Mouse (Mus musculus): ENCODE results near the gene Med19. TPM values are rescaled to one million over a fixed set of nuclear protein-coding genes. Genes with fewer than 3 reads are reported as not detected.

Med19 gene
- total RNA-seq (2021) (10 to 100 TPM; 11.5 to 14.2 TPM), polyA plus RNA-seq (2012; rRNA removed) (6.8 and 10.4 TPM in 2 replicates)
- long read RNA-seq, partial matches to known transcripts, result 0 of 4 reads
- long read RNA-seq, other reads (novel, unspliced or antisense), result 1 of 4 reads

DNA sequence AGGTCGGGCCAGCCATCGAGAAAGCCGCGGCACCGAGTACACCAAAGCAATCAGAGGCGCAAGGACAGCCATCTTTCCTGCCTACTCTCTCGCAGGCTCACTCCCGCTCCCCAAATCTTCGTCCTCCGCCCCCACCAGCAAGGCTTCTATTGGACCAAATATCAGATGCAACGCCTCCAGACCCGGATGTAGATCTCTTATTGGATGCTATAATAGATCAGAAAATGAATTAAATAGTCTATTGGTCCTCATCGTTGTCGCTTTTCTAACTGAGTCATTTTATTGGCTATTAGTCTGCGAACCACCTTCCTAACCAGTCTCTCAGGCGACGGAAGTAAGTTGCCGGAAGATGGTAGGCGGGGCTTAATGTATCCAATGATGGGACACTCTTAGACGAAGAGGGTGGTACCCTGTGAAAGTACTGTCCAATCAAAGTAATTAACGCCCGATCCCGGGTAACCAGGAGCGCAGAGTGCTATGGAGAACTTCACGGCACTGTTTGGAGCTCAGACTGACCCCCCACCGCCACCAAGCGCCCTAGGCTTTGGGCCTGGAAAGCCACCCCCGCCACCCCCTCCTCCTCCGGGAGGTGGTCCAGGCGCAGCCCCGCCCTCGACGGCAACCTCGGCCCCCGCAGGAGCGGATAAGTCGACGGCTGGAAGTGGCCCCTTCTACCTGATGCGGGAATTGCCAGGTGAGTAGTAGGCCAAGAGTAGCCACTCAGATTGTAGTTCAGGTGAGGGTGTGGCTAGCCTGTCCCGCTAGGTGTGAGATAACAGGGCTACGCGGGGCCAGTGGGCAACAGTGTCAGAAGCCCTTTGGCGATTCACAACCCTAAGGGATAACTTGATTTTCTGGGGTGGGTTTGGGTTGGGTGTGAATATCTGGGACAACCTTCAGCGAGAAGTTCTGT, at the start of gene Med19, which contains the start of gene Gm28635:
Med19 (plus strand) TSS at position 435 of the 913 bp plus-strand sequence.
Gm28635 (minus strand) TSS at position 74 of the 913 bp plus-strand sequence.
- Histone ChIP-seq H3K4me1 (ENCODE audit: control insufficient read depth, insufficient read depth, low read length) (peaks cover 3% of the 10 kb centered on the region; the same call in 1 of the 2 replicates), H3K79me2 (replicated peaks; ENCODE audit: control insufficient read depth, insufficient read depth, low read length) (peaks cover 1% of the 10 kb centered on the region; the same call in 1 of the 2 replicates), H3K27me3 (ENCODE audit: control insufficient read depth, insufficient read depth, low read length) (no peaks in the 10 kb centered on the region), H3K4me3 (peak within 1 kb of the TSS; percentile 88), H3K36me3 (ENCODE audit: control insufficient read depth, insufficient read depth, low read length) (no peaks in the 10 kb centered on the region; the same call in 1 of the 2 replicates), H3K27ac (peak within 1 kb of the TSS; percentile 61), H3K9ac (ENCODE audit: low read depth, low read length) (peak within 1 kb of the TSS; percentile 88)
- WGBS, result under 1% methylated on average over 44 of the region's 44 CpGs
- TF ChIP-seq EP300 (IDR thresholded peaks at IDR 0.05; ENCODE audit: insufficient read depth, low read depth, low read length) (0 out of 2 replicates have a peak, but pooled peaks have one; percentile 21), CTCF (IDR thresholded peaks at IDR 0.05) (no peak), POLR2A (IDR thresholded peaks at IDR 0.05; ENCODE audit: insufficient read depth, low read depth, low read length) (peak; percentile 69)
- intact Hi-C loops (cut with DNase I), result loop anchor here (2.0 kb wide), 1 partner anchor 37 kb away; the partner anchor contains the start of gene Zdhhc5
- peak; percentile 83 to 95 for DNase-seq

DNA sequence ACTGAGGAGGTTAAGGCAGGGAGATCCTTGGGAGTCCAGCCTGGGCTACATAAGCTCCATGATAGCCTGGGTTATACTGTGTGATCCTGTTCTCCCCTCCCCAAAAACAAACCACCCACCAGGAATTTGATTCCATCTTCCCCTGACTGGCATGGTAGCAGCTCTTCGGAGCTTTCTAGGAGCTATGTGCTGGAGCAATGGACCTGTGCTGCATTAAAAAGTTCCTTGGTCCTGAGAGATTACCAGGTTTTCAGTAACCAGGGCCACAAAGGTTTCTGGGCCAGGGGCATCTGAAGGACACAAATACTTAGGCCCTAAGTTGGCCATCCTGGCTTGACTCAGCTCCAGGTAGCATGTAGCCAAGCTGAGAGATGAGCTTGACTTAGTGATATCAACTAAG, 46.2 kb upstream of the Med19 start:
- no peaks in the 10 kb centered on the region for H3K27me3 ChIP-seq (ENCODE audit: control insufficient read depth, insufficient read depth, low read length)
- H3K9ac ChIP-seq (ENCODE audit: low read depth, low read length), result no peak overlapping the region
- H3K79me2 ChIP-seq (replicated peaks; ENCODE audit: control insufficient read depth, insufficient read depth, low read length), result peaks cover 2% of the 10 kb centered on the region
- no peak overlapping the region for H3K4me3 ChIP-seq
- H3K36me3 ChIP-seq (ENCODE audit: control insufficient read depth, insufficient read depth, low read length), result peaks cover 68% of the 10 kb centered on the region
- DNase-seq, result no peak
- 85% methylated on average over 1 of the region's 1 CpGs for WGBS
- peaks cover 46% of the 10 kb centered on the region for H3K4me1 ChIP-seq (ENCODE audit: control insufficient read depth, insufficient read depth, low read length)
- intact Hi-C loops (cut with DNase I), result loop anchor here (2.0 kb wide), 1 partner anchor 19 kb away; the partner anchor contains the start of gene Ctnnd1
- peak overlapping the region; percentile 87 for H3K27ac ChIP-seq
- TF ChIP-seq EP300 (IDR thresholded peaks at IDR 0.05; ENCODE audit: insufficient read depth, low read depth, low read length) (no peak), CTCF (IDR thresholded peaks at IDR 0.05) (no peak), POLR2A (IDR thresholded peaks at IDR 0.05; ENCODE audit: insufficient read depth, low read depth, low read length) (no peak)

DNA sequence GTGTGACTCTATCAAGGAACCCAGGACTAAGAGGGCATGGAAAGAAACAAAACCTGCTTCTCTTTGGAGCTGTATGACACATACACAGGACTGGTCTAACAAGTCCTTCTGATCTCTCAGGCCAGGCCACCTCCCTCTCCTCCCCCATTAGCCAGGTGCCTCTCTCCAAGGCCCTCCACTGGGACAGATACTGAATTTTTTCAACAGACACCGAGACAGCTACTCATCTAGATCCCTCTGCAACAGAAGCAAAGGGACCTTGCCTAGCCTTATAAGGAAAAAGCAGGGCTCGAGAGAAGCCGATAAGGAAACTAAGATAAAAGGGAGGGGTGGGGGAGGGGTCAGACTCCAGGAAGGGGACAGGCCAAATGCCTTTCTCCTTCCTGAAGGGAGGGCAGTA, 45.2 kb upstream of the Med19 start:
- no peaks in the 10 kb centered on the region for H3K27me3 ChIP-seq (ENCODE audit: control insufficient read depth, insufficient read depth, low read length)
- peak overlapping the region; percentile 87 for H3K27ac ChIP-seq
- WGBS, result 0% methylated on average over 3 of the region's 3 CpGs
- H3K79me2 ChIP-seq (replicated peaks; ENCODE audit: control insufficient read depth, insufficient read depth, low read length), result peaks cover 5% of the 10 kb centered on the region
- peak overlapping the region; percentile 9; the same call in 1 of the 2 replicates for H3K4me3 ChIP-seq
- TF ChIP-seq POLR2A (IDR thresholded peaks at IDR 0.05; ENCODE audit: insufficient read depth, low read depth, low read length), result no peak
- TF ChIP-seq EP300 (IDR thresholded peaks at IDR 0.05; ENCODE audit: insufficient read depth, low read depth, low read length), result 0 out of 2 replicates have a peak, but pooled peaks have one; percentile 26
- H3K36me3 ChIP-seq (ENCODE audit: control insufficient read depth, insufficient read depth, low read length), result peaks cover 69% of the 10 kb centered on the region
- peaks cover 44% of the 10 kb centered on the region for H3K4me1 ChIP-seq (ENCODE audit: control insufficient read depth, insufficient read depth, low read length)
- intact Hi-C loops (cut with DNase I), result loop anchor here (2.0 kb wide), 1 partner anchor 18 kb away; the partner anchor contains the start of gene Ctnnd1
- peak overlapping the region; percentile 53 for H3K9ac ChIP-seq (ENCODE audit: low read depth, low read length)
- no peak for DNase-seq

DNA sequence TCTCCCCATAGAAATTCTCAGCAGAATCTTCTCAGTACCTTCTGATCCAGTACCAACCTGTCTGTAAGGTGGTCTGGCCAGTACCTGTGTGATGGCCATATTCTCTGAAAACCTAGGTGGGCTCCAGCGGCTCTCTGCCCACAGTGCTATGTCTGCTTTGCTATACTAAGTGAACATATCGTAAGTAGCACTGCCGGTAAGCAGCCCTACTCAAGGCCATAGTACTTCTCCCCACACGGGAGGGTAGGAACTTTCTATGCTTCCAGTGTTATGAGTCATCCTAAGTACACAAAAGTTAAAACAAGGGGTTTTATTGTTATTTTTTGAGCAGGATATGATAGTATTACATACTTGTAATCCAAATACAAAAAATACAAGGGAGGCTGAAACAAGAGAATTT, 44.2 kb upstream of the Med19 start:
- intact Hi-C loops (cut with DNase I), result no loop called here
- 18% methylated on average over 4 of the region's 4 CpGs for WGBS
- no peak for DNase-seq

DNA sequence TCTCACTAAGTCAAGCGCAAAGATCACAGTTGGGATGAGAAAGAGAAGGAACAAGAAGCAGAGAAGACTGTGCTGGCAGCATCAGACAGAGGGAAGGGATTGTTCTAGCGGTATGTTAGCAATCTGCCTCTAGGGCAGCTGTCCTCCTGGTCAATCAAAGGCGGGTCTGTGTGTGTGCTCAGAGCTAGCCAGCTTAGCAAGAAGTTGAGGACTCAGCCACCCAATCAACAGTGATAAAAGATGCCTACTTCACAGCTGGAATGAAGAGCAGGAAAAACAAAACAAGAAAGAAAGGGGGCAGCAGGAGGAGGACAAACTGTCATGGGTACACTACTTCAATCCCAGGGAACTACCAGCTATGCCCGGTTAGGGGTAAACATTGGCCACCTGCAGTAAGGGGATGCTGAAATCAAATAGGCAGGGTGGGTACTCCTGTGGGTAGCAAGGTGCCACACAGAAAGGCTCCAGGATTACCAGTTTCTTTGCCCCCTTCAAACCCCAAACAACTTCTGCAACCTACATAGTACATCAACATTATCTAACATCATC, 43.2 kb upstream of the Med19 start:
- H3K4me3 ChIP-seq, result peak overlapping the region; percentile 33
- peak overlapping the region; percentile 87 for H3K27ac ChIP-seq
- H3K79me2 ChIP-seq (replicated peaks; ENCODE audit: control insufficient read depth, insufficient read depth, low read length), result peaks cover 6% of the 10 kb centered on the region
- 12% methylated on average over 4 of the region's 4 CpGs for WGBS
- peaks cover 43% of the 10 kb centered on the region for H3K4me1 ChIP-seq (ENCODE audit: control insufficient read depth, insufficient read depth, low read length)
- H3K9ac ChIP-seq (ENCODE audit: low read depth, low read length), result peak overlapping the region; percentile 51
- DNase-seq, result no peak
- intact Hi-C loops (cut with DNase I), result no loop called here
- no peak for TF ChIP-seq EP300 (IDR thresholded peaks at IDR 0.05; ENCODE audit: insufficient read depth, low read depth, low read length)
- TF ChIP-seq CTCF (IDR thresholded peaks at IDR 0.05), result peak; percentile 17; the same call in 1 of the 2 replicates
- TF ChIP-seq POLR2A (IDR thresholded peaks at IDR 0.05; ENCODE audit: insufficient read depth, low read depth, low read length), result no peak
- H3K36me3 ChIP-seq (ENCODE audit: control insufficient read depth, insufficient read depth, low read length), result peaks cover 72% of the 10 kb centered on the region
- no peaks in the 10 kb centered on the region for H3K27me3 ChIP-seq (ENCODE audit: control insufficient read depth, insufficient read depth, low read length)

More for the DNA sequence above, 44.2 kb upstream of the Med19 start:
- no peaks in the 10 kb centered on the region for H3K27me3 ChIP-seq (ENCODE audit: control insufficient read depth, insufficient read depth, low read length)
- 0 out of 2 replicates have a peak overlapping the region, but pooled peaks have one; percentile 7 for H3K9ac ChIP-seq (ENCODE audit: low read depth, low read length)
- H3K27ac ChIP-seq, result peak overlapping the region; percentile 87
- TF ChIP-seq POLR2A (IDR thresholded peaks at IDR 0.05; ENCODE audit: insufficient read depth, low read depth, low read length) (no peak), EP300 (IDR thresholded peaks at IDR 0.05; ENCODE audit: insufficient read depth, low read depth, low read length) (no peak), CTCF (IDR thresholded peaks at IDR 0.05) (no peak)
- peaks cover 6% of the 10 kb centered on the region for H3K79me2 ChIP-seq (replicated peaks; ENCODE audit: control insufficient read depth, insufficient read depth, low read length)
- H3K4me3 ChIP-seq, result peak overlapping the region; percentile 13; the same call in 1 of the 2 replicates
- H3K4me1 ChIP-seq (ENCODE audit: control insufficient read depth, insufficient read depth, low read length), result peaks cover 44% of the 10 kb centered on the region
- peaks cover 71% of the 10 kb centered on the region for H3K36me3 ChIP-seq (ENCODE audit: control insufficient read depth, insufficient read depth, low read length)
